ENCODE assay signal across 19 mouse cellular contexts in genomic region chr8:83103968-83104367, GRCm38 (mm10).
A peak's percentile ranks its signal among the peaks of the same experiment; 100 is the strongest.
DNase-seq lines count a peak whose midpoint lies in the region; ATAC-seq and TF ChIP-seq lines count a peak whose summit lies in the region.
"Had no signal": no experiment of that assay in that cellular context is flagged by ENCODE, and none has a peak within 500 bp of the region (broad histone marks: within the 10 kb centered on the region; RNA-seq: fewer than 3 reads in every experiment).

No protein-coding gene starts in this region.

- H3K36me3 ChIP-seq in liver, postnatal 0 days (replicated peaks; ENCODE audit: insufficient read depth, low read length), result no peaks in the 10 kb centered on the region
- no peaks in the 10 kb centered on the region for H3K36me3 ChIP-seq in liver, embryonic 11.5 days (ENCODE audit: control insufficient read depth, insufficient read depth, low read length)
- H3K36me3 ChIP-seq in splenic B cell, adult 2 months (ENCODE audit: control insufficient read depth, insufficient read depth, low read length, poor library complexity, severe bottlenecking), result no peaks in the 10 kb centered on the region
- H3K36me3 ChIP-seq in neural tube, embryonic 15.5 days, result no peaks in the 10 kb centered on the region
- H3K36me3 ChIP-seq: embryonic facial prominence, embryonic 12.5 days; forebrain, embryonic 15.5 days; G1E; heart, embryonic 10.5 days; hindbrain, embryonic 12.5 days had no signal

- H3K4me1 ChIP-seq in liver, postnatal 0 days (ENCODE audit: insufficient read depth), result no peaks in the 10 kb centered on the region
- H3K4me1 ChIP-seq in liver, embryonic 11.5 days (replicated peaks; ENCODE audit: control insufficient read depth, insufficient read depth, low read length), result no peaks in the 10 kb centered on the region
- H3K4me1 ChIP-seq in bone marrow macrophage, adult 2 months (ENCODE audit: control insufficient read depth, insufficient read depth, low read length), result peaks cover 27% of the 10 kb centered on the region
- no peaks in the 10 kb centered on the region for H3K4me1 ChIP-seq in neural tube, embryonic 15.5 days
- H3K4me1 ChIP-seq: embryonic facial prominence, embryonic 12.5 days; forebrain, embryonic 15.5 days; heart, embryonic 10.5 days; hindbrain, embryonic 12.5 days had no signal

- TF ChIP-seq CTCF in liver, postnatal 0 days (IDR thresholded peaks at IDR 0.05; ENCODE audit: low read depth), result no peak
- no peak for TF ChIP-seq CTCF in bone marrow macrophage, adult 2 months (IDR thresholded peaks at IDR 0.05; ENCODE audit: low read depth, low read length)

- H3K27ac ChIP-seq in liver, postnatal 0 days (ENCODE audit: low read depth), result no peak overlapping the region
- H3K27ac ChIP-seq in liver, embryonic 11.5 days (ENCODE audit: low read depth, low read length), result no peak overlapping the region
- H3K27ac ChIP-seq in bone marrow macrophage, adult 2 months (ENCODE audit: insufficient read depth, low read depth, low read length), result peak overlapping the region; percentile 97
- H3K27ac ChIP-seq in neural tube, embryonic 15.5 days (replicated peaks), result no peak overlapping the region
- H3K27ac ChIP-seq: embryonic facial prominence, embryonic 12.5 days; forebrain, embryonic 15.5 days; heart, embryonic 10.5 days; hindbrain, embryonic 12.5 days had no signal

- peak; percentile 25; the same call in 1 of the 2 replicates for ATAC-seq in liver, postnatal 0 days
- no peak for ATAC-seq in liver, embryonic 11.5 days (replicated peaks; ENCODE audit: low FRiP score)
- ATAC-seq in megakaryocyte, adult 5-6 weeks (ENCODE audit: poor library complexity, severe bottlenecking), result peak; percentile 84
- ATAC-seq in neural tube, embryonic 15.5 days (ENCODE audit: low FRiP score), result no peak
- ATAC-seq: forebrain, embryonic 15.5 days; hindbrain, embryonic 16.5 days; inflammation-experienced regulatory T-cells, adult 6 months had no signal

- no peak overlapping the region for H3K4me3 ChIP-seq in liver, postnatal 0 days (ENCODE audit: low read depth, low read length)
- H3K4me3 ChIP-seq in liver, embryonic 11.5 days (ENCODE audit: low read depth, low read length), result no peak overlapping the region
- H3K4me3 ChIP-seq in bone marrow macrophage, adult 2 months (ENCODE audit: insufficient read depth, low read length), result no peak overlapping the region
- H3K4me3 ChIP-seq in neural tube, embryonic 15.5 days (replicated peaks), result no peak overlapping the region
- H3K4me3 ChIP-seq: embryonic facial prominence, embryonic 12.5 days; forebrain, embryonic 15.5 days; heart, embryonic 10.5 days; hindbrain, embryonic 12.5 days had no signal

- no peak overlapping the region for H3K4me2 ChIP-seq in liver, postnatal 0 days (ENCODE audit: low read depth, low read length)
- H3K4me2 ChIP-seq in liver, embryonic 11.5 days, result no peak overlapping the region
- no peak overlapping the region for H3K4me2 ChIP-seq in neural tube, embryonic 15.5 days
- H3K4me2 ChIP-seq: embryonic facial prominence, embryonic 12.5 days; forebrain, embryonic 15.5 days; hindbrain, embryonic 12.5 days had no signal

- no peaks in the 10 kb centered on the region for H3K9me3 ChIP-seq in liver, postnatal 0 days (ENCODE audit: low read length)
- no peaks in the 10 kb centered on the region for H3K9me3 ChIP-seq in liver, embryonic 11.5 days (ENCODE audit: control insufficient read depth, low read length)
- H3K9me3 ChIP-seq in neural tube, embryonic 15.5 days (replicated peaks), result no peaks in the 10 kb centered on the region
- H3K9me3 ChIP-seq: embryonic facial prominence, embryonic 12.5 days; forebrain, embryonic 15.5 days; G1E; heart, embryonic 10.5 days; hindbrain, embryonic 12.5 days had no signal

- no peaks in the 10 kb centered on the region for H3K27me3 ChIP-seq in liver, postnatal 0 days (ENCODE audit: insufficient read depth, low read length)
- no peaks in the 10 kb centered on the region for H3K27me3 ChIP-seq in liver, embryonic 11.5 days (replicated peaks; ENCODE audit: control insufficient read depth, insufficient read depth, low read length)
- H3K27me3 ChIP-seq in splenic B cell, adult 2 months (ENCODE audit: control insufficient read depth, insufficient read depth, low read length, poor library complexity, severe bottlenecking), result no peaks in the 10 kb centered on the region
- no peaks in the 10 kb centered on the region for H3K27me3 ChIP-seq in neural tube, embryonic 15.5 days (replicated peaks)
- H3K27me3 ChIP-seq: embryonic facial prominence, embryonic 12.5 days; forebrain, embryonic 15.5 days; hindbrain, embryonic 12.5 days had no signal

- no peak for TF ChIP-seq POLR2A in bone marrow macrophage, adult 2 months (IDR thresholded peaks at IDR 0.05; ENCODE audit: borderline replicate concordance, low read depth, low read length)

- no peak for DNase-seq in liver, postnatal 0 days
- no peak for DNase-seq in liver, embryonic 11.5 days (ENCODE audit: low spot score)
- DNase-seq in splenic B cell, adult 2 months (ENCODE audit: low read depth, low spot score), result peak; percentile 60
- no peak for DNase-seq in adipocyte (ENCODE audit: low spot score)
- DNase-seq: adrenal gland, postnatal 25 days; cerebellum, adult 8-10 months; cerebellum, postnatal 14 days; heart, postnatal 10 days; heart, postnatal 4 days had no signal

- no peak overlapping the region for H3K9ac ChIP-seq in liver, postnatal 0 days (replicated peaks)
- H3K9ac ChIP-seq in liver, embryonic 11.5 days (ENCODE audit: low read depth, low read length), result no peak overlapping the region
- no peak overlapping the region for H3K9ac ChIP-seq in neural tube, embryonic 15.5 days (replicated peaks)
- H3K9ac ChIP-seq: embryonic facial prominence, embryonic 12.5 days; forebrain, embryonic 15.5 days; hindbrain, embryonic 12.5 days had no signal

- TF ChIP-seq EP300 in liver, postnatal 0 days (IDR thresholded peaks at IDR 0.05; ENCODE audit: low read depth), result no peak

- WGBS in liver, postnatal 0 days (ENCODE audit: insufficient replicate concordance), result 73% methylated on average over 2 of the region's 2 CpGs
- WGBS in liver, embryonic 11.5 days, result 89% methylated on average over 2 of the region's 2 CpGs
- WGBS in neural tube, embryonic 15.5 days, result 94% methylated on average over 2 of the region's 2 CpGs

Comparison
In these comparisons a context has a peak if more than half of its experiments do, and no peak if none do; other contexts are left out.
1. ATAC-seq: peak in liver, postnatal 0 days (single experiment) and megakaryocyte, adult 5-6 weeks (single experiment); none in liver, embryonic 11.5 days (single experiment) and neural tube, embryonic 15.5 days (single experiment).